Mouse (Mus musculus): ENCODE measurements around the gene Rcn3. TPM values are rescaled to one million over a fixed set of nuclear protein-coding genes. Genes with fewer than 3 reads are reported as not detected.
"Not testable (repeated sequence)": the region's sequence is repeated elsewhere in the genome, so short reads cannot be mapped to it uniquely, and the experiment has no call there.

Rcn3 gene
- polyA plus RNA-seq, 1 experiment from 2014 or later, result 326 TPM

- H3K4me1 ChIP-seq (replicated peaks; ENCODE audit: control insufficient read depth, insufficient read depth, low read length), result peaks cover 21% of the 10 kb centered on the region
- no peaks in the 10 kb centered on the region for H3K27me3 ChIP-seq (ENCODE audit: control insufficient read depth, insufficient read depth, low read depth, low read length)
- H3K4me3 ChIP-seq (ENCODE audit: low read length), result no peak overlapping the region
- H3K4me2 ChIP-seq (ENCODE audit: low read depth, low read length), result no peak overlapping the region
- no peak overlapping the region for H3K9ac ChIP-seq (ENCODE audit: low read length)
- H3K36me3 ChIP-seq (ENCODE audit: control insufficient read depth, insufficient read depth, low read length), result peaks cover 39% of the 10 kb centered on the region
- no peak for ATAC-seq (ENCODE audit: low read depth)
- H3K27ac ChIP-seq (ENCODE audit: low read length), result no peak overlapping the region
- no peaks in the 10 kb centered on the region for H3K9me3 ChIP-seq (ENCODE audit: control insufficient read depth, low read length)
- 81% methylated on average over 6 of the region's 6 CpGs for WGBS
Observed at GRCm38 (mm10) chr7:45118336-45118735, 26.3 kb upstream of the Rcn3 start.

GRCm38 (mm10) chr7:45117566-45117965 is 25.5 kb upstream of the Rcn3 start:
- Histone ChIP-seq H3K27ac (ENCODE audit: low read length) (no peak overlapping the region), H3K9ac (ENCODE audit: low read length) (no peak overlapping the region), H3K36me3 (ENCODE audit: control insufficient read depth, insufficient read depth, low read length) (peaks cover 33% of the 10 kb centered on the region), H3K9me3 (ENCODE audit: control insufficient read depth, low read length) (no peaks in the 10 kb centered on the region), H3K4me1 (replicated peaks; ENCODE audit: control insufficient read depth, insufficient read depth, low read length) (peaks cover 14% of the 10 kb centered on the region), H3K4me2 (ENCODE audit: low read depth, low read length) (no peak overlapping the region), H3K27me3 (ENCODE audit: control insufficient read depth, insufficient read depth, low read depth, low read length) (no peaks in the 10 kb centered on the region), H3K4me3 (ENCODE audit: low read length) (no peak overlapping the region)
- 74% methylated on average over 8 of the region's 8 CpGs for WGBS
- ATAC-seq (ENCODE audit: low read depth), result no peak

- no peak overlapping the region for H3K4me3 ChIP-seq (ENCODE audit: low read length)
Observed at GRCm38 (mm10) chr7:45113476-45113875, 21.5 kb upstream of the Rcn3 start.

GRCm38 (mm10) chr7:45112529-45112928 is 20.5 kb upstream of the Rcn3 start:
- H3K27ac ChIP-seq (ENCODE audit: low read length), result no peak overlapping the region
- no peaks in the 10 kb centered on the region for H3K9me3 ChIP-seq (ENCODE audit: control insufficient read depth, low read length)
- no peak overlapping the region for H3K4me3 ChIP-seq (ENCODE audit: low read length)
- no peaks in the 10 kb centered on the region for H3K36me3 ChIP-seq (ENCODE audit: control insufficient read depth, insufficient read depth, low read length)
- 36% methylated on average over 3 of the region's 3 CpGs for WGBS
- ATAC-seq (ENCODE audit: low read depth), result no peak
- H3K27me3 ChIP-seq (ENCODE audit: control insufficient read depth, insufficient read depth, low read depth, low read length), result no peaks in the 10 kb centered on the region
- no peaks in the 10 kb centered on the region for H3K4me1 ChIP-seq (replicated peaks; ENCODE audit: control insufficient read depth, insufficient read depth, low read length)
- H3K9ac ChIP-seq (ENCODE audit: low read length), result no peak overlapping the region
- no peak overlapping the region for H3K4me2 ChIP-seq (ENCODE audit: low read depth, low read length)

More at GRCm38 (mm10) chr7:45113476-45113875, 21.5 kb upstream of the Rcn3 start:
- Histone ChIP-seq H3K27me3 (ENCODE audit: control insufficient read depth, insufficient read depth, low read depth, low read length) (no peaks in the 10 kb centered on the region), H3K4me2 (ENCODE audit: low read depth, low read length) (no peak overlapping the region), H3K9ac (ENCODE audit: low read length) (no peak overlapping the region), H3K36me3 (ENCODE audit: control insufficient read depth, insufficient read depth, low read length) (no peaks in the 10 kb centered on the region), H3K4me1 (replicated peaks; ENCODE audit: control insufficient read depth, insufficient read depth, low read length) (no peaks in the 10 kb centered on the region), H3K9me3 (ENCODE audit: control insufficient read depth, low read length) (no peaks in the 10 kb centered on the region), H3K27ac (ENCODE audit: low read length) (no peak overlapping the region)
- ATAC-seq (ENCODE audit: low read depth), result no peak
- WGBS, result 65% methylated on average over 2 of the region's 2 CpGs

GRCm38 (mm10) chr7:45111940-45112339 is 19.9 kb upstream of the Rcn3 start:
- ATAC-seq (ENCODE audit: low read depth), result no peak

GRCm38 (mm10) chr7:45110089-45110488 is 18.1 kb upstream of the Rcn3 start:
- not testable (repeated sequence) for H3K4me2 ChIP-seq (ENCODE audit: low read depth, low read length); H3K4me1 ChIP-seq (replicated peaks; ENCODE audit: control insufficient read depth, insufficient read depth, low read length); ATAC-seq (ENCODE audit: low read depth); H3K36me3 ChIP-seq (ENCODE audit: control insufficient read depth, insufficient read depth, low read length); H3K9ac ChIP-seq (ENCODE audit: low read length); H3K9me3 ChIP-seq (ENCODE audit: control insufficient read depth, low read length); H3K4me3 ChIP-seq (ENCODE audit: low read length); H3K27ac ChIP-seq (ENCODE audit: low read length); H3K27me3 ChIP-seq (ENCODE audit: control insufficient read depth, insufficient read depth, low read depth, low read length)
- WGBS, result 77% methylated on average over 4 of the region's 4 CpGs

More at GRCm38 (mm10) chr7:45111940-45112339, 19.9 kb upstream of the Rcn3 start:
- H3K27me3 ChIP-seq (ENCODE audit: control insufficient read depth, insufficient read depth, low read depth, low read length), result no peaks in the 10 kb centered on the region
- H3K9ac ChIP-seq (ENCODE audit: low read length), result no peak overlapping the region
- WGBS, result 52% methylated on average over 2 of the region's 2 CpGs
- H3K4me1 ChIP-seq (replicated peaks; ENCODE audit: control insufficient read depth, insufficient read depth, low read length), result no peaks in the 10 kb centered on the region
- no peaks in the 10 kb centered on the region for H3K36me3 ChIP-seq (ENCODE audit: control insufficient read depth, insufficient read depth, low read length)
- H3K9me3 ChIP-seq (ENCODE audit: control insufficient read depth, low read length), result no peaks in the 10 kb centered on the region
- no peak overlapping the region for H3K4me3 ChIP-seq (ENCODE audit: low read length)
- no peak overlapping the region for H3K27ac ChIP-seq (ENCODE audit: low read length)
- no peak overlapping the region for H3K4me2 ChIP-seq (ENCODE audit: low read depth, low read length)

- ATAC-seq (ENCODE audit: low read depth), result no peak
- H3K9ac ChIP-seq (ENCODE audit: low read length), result no peak overlapping the region
- H3K36me3 ChIP-seq (ENCODE audit: control insufficient read depth, insufficient read depth, low read length), result no peaks in the 10 kb centered on the region
- peaks cover 22% of the 10 kb centered on the region for H3K4me1 ChIP-seq (replicated peaks; ENCODE audit: control insufficient read depth, insufficient read depth, low read length)
- no peaks in the 10 kb centered on the region for H3K27me3 ChIP-seq (ENCODE audit: control insufficient read depth, insufficient read depth, low read depth, low read length)
- no peak overlapping the region for H3K4me3 ChIP-seq (ENCODE audit: low read length)
- H3K9me3 ChIP-seq (ENCODE audit: control insufficient read depth, low read length), result no peaks in the 10 kb centered on the region
- H3K27ac ChIP-seq (ENCODE audit: low read length), result no peak overlapping the region
- 58% methylated on average over 5 of the region's 5 CpGs for WGBS
- no peak overlapping the region for H3K4me2 ChIP-seq (ENCODE audit: low read depth, low read length)
Observed at GRCm38 (mm10) chr7:45107052-45107645, 15.1 kb upstream of the Rcn3 start.

- Histone ChIP-seq H3K9ac (ENCODE audit: low read length) (no peak overlapping the region), H3K4me2 (ENCODE audit: low read depth, low read length) (no peak overlapping the region), H3K4me1 (replicated peaks; ENCODE audit: control insufficient read depth, insufficient read depth, low read length) (peaks cover 22% of the 10 kb centered on the region), H3K36me3 (ENCODE audit: control insufficient read depth, insufficient read depth, low read length) (no peaks in the 10 kb centered on the region), H3K27ac (ENCODE audit: low read length) (no peak overlapping the region), H3K27me3 (ENCODE audit: control insufficient read depth, insufficient read depth, low read depth, low read length) (no peaks in the 10 kb centered on the region), H3K4me3 (ENCODE audit: low read length) (no peak overlapping the region), H3K9me3 (ENCODE audit: control insufficient read depth, low read length) (no peaks in the 10 kb centered on the region)
- no peak for ATAC-seq (ENCODE audit: low read depth)
- WGBS, result 53% methylated on average over 6 of the region's 6 CpGs
Observed at GRCm38 (mm10) chr7:45106441-45106840, 14.4 kb upstream of the Rcn3 start.

- no peak for ATAC-seq (ENCODE audit: low read depth)
- no peaks in the 10 kb centered on the region for H3K36me3 ChIP-seq (ENCODE audit: control insufficient read depth, insufficient read depth, low read length)
- no peaks in the 10 kb centered on the region for H3K27me3 ChIP-seq (ENCODE audit: control insufficient read depth, insufficient read depth, low read depth, low read length)
- no peak overlapping the region for H3K4me2 ChIP-seq (ENCODE audit: low read depth, low read length)
- H3K9me3 ChIP-seq (ENCODE audit: control insufficient read depth, low read length), result no peaks in the 10 kb centered on the region
- H3K27ac ChIP-seq (ENCODE audit: low read length), result no peak overlapping the region
- WGBS, result 77% methylated on average over 8 of the region's 8 CpGs
- no peak overlapping the region for H3K9ac ChIP-seq (ENCODE audit: low read length)
- H3K4me1 ChIP-seq (replicated peaks; ENCODE audit: control insufficient read depth, insufficient read depth, low read length), result peaks cover 22% of the 10 kb centered on the region
- no peak overlapping the region for H3K4me3 ChIP-seq (ENCODE audit: low read length)
Observed at GRCm38 (mm10) chr7:45105491-45105890, 13.5 kb upstream of the Rcn3 start.

- H3K9me3 ChIP-seq (ENCODE audit: control insufficient read depth, low read length), result no peaks in the 10 kb centered on the region
- H3K4me3 ChIP-seq (ENCODE audit: low read length), result no peak overlapping the region
- 64% methylated on average over 5 of the region's 5 CpGs for WGBS
- ATAC-seq (ENCODE audit: low read depth), result no peak
- H3K36me3 ChIP-seq (ENCODE audit: control insufficient read depth, insufficient read depth, low read length), result no peaks in the 10 kb centered on the region
- peaks cover 22% of the 10 kb centered on the region for H3K4me1 ChIP-seq (replicated peaks; ENCODE audit: control insufficient read depth, insufficient read depth, low read length)
- H3K27me3 ChIP-seq (ENCODE audit: control insufficient read depth, insufficient read depth, low read depth, low read length), result no peaks in the 10 kb centered on the region
- H3K9ac ChIP-seq (ENCODE audit: low read length), result no peak overlapping the region
- H3K27ac ChIP-seq (ENCODE audit: low read length), result no peak overlapping the region
- H3K4me2 ChIP-seq (ENCODE audit: low read depth, low read length), result no peak overlapping the region
Observed at GRCm38 (mm10) chr7:45104941-45105340, 12.9 kb upstream of the Rcn3 start.
